Mouse (Mus musculus) erythroblast, adult 5-6 weeks (primary cell): ENCODE measurements around the gene Ptprq. TPM values are rescaled to one million over a fixed set of nuclear protein-coding genes. Genes with fewer than 3 reads are reported as not detected.

ENCODE experiments used
- ATAC-seq: replicated peaks from 2 replicates; pipeline ENCODE4 v1.8.0; 2016; ENCODE audit warnings: moderate number of reproducible peaks, mild to moderate bottlenecking, moderate TSS enrichment, inconsistent platforms; ENCODE audit not compliant: poor library complexity, low FRiP score, severe bottlenecking
- total RNA-seq, 2 experiments: library from RNA; stranded (forward) in 1 of 2; stranded (reverse) in 1 of 2; fragments of 150-400 nt in 1 of 2; fragments of 200-764, 138-1000 nt in 1 of 2; gene quantifications; 2 replicates each; pipeline versions ENCODE4 v1.2.3 to v1.2.4; 2015 to 2017; ENCODE audit warnings: low replicate concordance in 2 of 2

Gene Ptprq
- total RNA-seq, 2 experiments from 2014 or later: not detected

DNA sequence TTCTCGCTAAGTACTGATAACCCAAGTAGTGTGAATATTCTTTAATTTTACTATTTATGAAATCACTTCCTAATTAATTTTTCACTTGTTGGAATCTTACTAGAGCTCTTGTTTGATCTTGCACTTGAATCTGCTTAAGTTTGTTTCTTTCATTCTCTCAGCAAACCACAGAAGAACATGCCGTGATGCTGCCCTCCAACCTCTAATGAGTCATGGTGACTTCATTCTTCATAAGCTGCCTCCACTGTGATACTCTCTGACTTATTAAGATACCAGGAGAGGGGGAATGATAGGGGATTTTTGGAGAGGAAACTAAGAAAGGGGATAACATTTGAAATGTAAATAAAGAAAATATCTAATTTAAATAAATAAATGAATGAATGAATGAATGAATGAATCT is 60.7 kb downstream of the Ptprq start:
- ATAC-seq: no peak

DNA sequence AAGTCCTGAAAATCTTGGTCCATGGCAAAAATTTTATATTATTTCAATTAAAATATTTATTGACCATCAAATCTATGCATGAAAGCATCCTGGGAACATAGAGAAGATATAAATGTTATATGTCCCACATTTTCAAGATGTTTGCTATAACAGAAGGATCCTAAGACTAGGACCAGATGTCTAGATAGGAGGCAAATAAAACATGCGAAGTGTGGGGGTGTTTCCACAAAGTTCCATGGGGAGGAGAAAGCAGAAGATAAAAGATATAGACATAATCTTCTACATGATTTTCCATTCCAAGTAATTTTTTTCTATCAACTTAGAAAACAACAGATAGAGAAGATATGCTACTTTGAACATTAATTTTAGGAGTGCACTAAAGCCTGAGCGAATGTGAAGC is 70.2 kb downstream of the Ptprq start:
- ATAC-seq: no peak

DNA sequence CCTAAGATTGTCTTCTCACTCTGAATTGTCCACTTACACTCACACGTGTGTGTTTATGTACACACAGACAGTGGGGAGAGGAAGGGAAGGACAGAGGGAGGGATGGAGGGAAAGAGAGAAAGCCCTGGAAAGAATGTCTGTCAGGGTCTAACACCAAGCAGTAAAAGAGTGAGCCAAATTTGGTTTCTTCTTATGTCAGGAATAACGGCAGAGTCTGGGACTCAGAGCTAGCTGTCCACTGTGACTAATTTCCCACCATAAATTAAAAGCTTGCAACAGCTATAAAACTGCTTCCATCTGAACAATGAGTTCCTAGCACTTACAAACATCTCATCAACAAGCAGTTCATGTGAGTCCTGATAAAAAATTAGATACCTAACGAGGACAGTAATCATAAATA is 91.7 kb downstream of the Ptprq start:
- no peak for ATAC-seq

DNA sequence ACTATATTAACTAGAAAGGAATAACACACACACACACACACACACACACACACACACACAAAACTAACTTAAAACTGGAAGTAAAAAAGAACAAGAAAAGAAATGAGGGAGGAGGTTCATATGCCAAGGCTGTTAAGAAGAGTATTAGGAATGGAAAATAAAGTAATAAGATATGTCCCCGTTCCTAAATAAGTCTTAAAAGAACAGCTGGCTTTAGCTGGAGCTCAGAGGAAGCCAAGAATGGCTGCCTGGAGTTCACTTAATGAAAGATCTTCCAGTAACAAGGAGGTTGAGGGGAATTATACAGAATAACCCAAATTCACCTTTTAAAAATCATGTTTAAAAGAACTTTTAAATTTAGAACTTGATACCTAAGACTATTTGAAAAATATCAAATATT is 93.2 kb downstream of the Ptprq start:
- ATAC-seq: no peak

DNA sequence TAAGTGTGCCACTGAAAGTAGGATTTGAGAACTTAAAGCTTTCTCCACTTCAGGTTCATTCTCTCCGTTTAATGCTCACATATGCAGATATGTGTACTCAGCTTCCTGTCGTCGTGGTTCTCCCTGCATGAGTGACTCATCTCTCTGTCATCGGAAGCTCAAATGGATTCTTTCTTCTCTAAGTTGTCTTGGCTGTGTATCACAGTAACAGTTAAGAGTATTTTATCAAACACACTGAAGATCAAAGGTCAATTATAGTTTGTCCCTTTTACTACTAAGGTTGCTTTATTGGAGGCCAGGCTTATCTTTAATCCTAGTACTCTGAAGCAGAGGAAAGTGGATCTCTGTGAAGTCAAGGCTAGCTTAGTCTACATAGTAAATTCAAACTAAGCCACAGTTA is 95.6 kb downstream of the Ptprq start:
- ATAC-seq: no peak

DNA sequence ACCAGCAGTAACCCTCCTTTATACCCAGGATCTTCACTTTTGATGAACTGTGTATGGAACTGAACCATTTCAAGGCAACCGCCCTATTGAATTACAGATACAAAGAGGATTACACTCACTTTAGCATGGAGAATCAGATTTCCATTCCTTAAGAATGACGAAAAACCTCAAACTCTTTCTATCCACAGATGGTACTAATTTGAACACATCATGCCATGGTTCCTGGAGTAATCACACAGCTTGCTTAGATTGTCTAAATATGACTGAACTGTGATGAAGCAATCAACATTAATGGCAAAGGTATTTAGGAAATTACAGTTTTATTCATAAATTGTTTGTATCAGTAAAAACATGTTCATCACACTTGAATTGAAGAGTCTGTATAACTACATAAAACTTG is 104.4 kb downstream of the Ptprq start:
- ATAC-seq: no peak

DNA sequence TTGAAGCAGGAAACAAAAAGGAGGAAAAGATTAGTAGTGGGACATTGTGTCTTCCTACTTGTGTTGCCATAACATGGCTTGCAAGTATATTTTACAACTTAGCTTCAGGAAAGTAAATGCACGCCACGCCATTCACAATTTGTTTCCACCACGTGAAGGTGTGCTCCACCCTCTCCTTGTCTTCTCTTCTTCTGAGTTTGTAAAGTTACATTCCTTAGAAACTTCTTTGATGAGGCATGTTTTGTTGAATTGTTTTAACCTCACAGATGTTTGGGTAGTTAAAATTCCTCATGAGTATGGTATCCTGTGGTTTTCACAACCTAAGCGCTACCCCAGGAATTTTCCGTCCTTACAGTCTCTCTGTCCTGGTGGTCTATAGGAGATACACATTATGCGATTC is 118.5 kb downstream of the Ptprq start:
- no peak for ATAC-seq

DNA sequence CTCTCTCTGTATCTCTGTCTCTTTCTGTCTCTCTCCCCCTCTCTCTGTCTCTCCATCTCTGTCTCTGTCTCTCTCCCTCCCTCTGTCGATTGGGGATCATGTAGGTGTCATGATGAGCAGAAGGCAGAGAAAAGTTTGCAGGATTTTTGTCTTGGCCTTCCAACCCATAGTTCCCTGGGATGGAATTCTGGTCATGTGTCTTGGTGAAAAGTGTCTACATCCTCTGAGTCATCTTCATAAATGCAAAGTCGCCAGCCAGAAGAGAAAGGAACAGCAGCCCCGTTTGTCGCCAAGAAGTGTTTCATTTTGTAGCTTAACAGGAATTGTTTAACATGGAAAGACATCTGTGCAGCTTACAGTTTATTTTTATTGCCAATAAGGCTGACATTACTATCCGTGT is 136.5 kb downstream of the Ptprq start:
- ATAC-seq: no peak

DNA sequence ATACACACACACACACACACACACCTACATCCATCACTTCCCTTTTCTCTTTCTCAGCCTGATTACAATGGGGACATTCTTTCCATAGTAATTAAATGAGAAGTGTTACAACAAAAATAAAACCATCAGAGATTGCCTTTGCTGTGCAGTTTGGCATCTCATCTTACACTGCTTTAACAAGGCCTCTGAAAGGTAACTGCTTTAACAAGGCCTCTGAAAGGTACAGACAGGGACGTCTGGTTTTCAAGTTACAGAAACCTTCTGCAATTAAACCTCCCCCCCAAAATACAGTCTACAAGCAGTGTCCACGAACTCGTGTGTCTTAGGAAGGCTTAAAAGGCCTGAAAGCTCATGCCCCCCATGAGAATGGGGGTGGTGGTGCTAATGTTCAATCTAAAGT is 150.8 kb downstream of the Ptprq start:
- no peak for ATAC-seq

DNA sequence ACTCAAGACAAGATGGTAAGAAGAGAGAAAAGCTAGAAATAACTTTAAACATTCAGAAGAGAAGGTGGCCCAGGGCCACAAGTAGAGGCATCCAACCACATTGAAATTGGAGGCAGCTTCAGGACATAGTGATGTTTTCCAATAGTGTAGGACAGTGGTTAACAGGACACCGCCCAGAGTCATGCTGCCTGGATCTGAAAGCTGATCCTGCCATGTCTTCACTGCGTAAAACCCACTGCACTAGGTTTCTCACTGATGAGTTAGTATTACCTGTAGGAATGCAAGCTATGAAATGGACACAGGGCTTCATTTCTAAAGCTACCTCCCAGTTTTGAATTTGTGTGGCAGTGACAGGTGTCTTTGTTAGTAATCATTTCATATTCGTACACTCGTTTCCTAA is 151.6 kb downstream of the Ptprq start:
- ATAC-seq: no peak

DNA sequence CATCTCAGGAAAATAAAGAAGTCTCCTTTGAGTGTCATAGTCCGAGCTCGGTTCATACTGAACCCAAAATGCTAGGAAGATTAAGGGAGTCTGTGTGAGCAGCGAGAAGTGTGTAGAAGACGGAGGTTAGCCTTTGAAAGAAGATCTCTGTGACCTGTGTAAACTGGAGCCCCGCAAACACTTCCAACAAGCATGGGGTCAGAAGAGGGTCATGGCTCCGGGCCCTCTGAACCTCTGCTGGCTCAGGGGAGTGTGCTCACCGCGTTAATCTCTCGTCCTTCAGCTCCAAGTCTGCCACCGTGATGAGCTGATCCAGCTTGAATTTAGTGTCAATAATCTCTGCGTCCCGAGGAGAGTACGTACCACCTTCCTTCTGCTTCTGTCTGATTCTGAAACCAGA is 157.0 kb downstream of the Ptprq start:
- ATAC-seq: no peak

DNA sequence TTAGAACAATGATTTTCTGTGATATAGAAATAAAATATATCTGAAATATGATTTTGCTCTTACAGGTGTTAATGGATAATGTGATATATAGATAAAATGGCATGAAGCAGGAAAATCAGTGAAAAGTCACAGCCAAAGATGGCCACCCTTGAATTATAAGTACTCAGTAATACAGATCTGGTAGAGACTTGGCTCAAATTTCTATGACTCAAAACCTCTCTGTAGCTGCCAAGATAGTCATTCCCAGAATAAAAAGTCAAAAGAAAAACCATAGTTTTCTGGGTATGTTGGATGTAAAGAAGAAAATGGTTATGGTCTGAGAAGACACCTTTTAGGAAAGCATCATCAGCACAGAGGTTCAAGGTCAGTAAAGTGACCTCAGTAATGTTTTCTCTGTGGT is 159.0 kb downstream of the Ptprq start:
- no peak for ATAC-seq

DNA sequence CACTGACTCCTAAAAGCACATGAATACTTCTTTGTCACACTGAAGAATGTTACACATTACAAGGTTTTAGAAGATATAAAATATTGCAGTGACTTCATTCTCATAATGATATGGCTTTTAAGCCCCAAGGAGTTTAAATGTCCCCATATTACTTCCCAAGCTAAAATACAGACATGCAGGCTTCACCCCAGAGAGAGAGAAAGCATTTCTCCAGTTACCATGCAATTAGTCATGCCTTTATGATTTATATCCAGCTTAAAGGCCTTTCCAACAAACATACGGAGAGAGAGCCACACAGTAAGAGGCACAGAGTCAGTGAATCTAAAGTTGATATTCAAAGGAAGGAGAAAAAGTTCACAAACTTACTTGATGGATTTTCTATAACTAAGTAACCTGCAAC is 176.8 kb downstream of the Ptprq start:
- ATAC-seq: no peak

DNA sequence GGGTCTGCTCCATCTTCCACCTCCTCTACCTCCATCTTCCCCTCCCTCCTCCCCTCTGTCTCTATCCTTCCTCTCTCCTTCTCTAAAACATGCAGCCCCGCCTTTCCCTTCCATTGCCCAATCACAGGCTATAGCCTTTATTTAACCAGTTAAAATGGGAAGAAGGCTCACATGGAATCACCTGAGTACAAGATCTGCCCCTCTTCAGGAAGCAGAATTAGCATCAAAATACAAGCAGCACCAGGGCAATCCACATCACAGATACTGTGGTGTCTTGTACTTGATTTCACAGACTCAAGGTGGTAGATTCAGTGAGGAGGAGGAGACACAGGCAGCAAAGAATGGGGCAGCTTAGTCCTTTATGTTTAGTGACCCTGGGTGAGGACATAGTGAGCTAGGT is 191.1 kb downstream of the Ptprq start:
- ATAC-seq: no peak

DNA sequence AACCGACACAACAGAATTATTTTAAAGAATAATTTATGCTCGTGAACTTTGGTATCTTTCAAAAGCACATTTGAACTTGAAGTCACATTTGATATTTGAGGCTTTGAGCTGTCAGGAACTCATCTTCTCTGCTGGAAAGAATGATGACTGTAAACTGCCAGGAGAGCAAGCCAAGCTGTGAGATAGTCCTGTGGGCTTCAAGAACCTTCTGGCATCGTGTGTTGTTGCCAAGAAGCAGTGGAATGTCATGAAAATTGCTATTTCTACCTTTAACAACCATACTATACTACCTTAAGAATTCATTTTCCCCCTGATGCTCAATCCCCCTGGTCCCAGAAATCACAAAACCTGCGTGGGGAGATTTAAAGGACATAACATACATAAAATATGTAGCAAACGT is 200.6 kb downstream of the Ptprq start:
- ATAC-seq: no peak

DNA sequence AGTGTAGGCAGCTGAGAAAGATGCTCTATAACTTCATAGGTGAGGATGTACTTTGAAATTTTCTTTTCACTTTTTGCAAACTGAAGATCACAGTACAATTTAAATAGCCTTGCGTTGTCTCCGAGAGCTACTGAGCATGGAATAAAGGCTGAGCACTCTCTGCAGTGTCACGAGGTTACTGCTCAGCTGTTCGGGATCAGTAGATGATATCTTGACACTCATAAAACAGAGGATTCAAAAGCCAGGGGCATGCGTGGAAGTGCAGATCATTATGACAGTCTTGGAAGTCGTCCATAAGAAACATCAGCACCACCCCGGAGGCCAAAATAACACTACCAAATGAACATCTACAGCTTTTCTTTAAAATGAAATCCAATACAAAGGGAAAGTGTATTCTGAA is 203.2 kb downstream of the Ptprq start:
- ATAC-seq: no peak

DNA sequence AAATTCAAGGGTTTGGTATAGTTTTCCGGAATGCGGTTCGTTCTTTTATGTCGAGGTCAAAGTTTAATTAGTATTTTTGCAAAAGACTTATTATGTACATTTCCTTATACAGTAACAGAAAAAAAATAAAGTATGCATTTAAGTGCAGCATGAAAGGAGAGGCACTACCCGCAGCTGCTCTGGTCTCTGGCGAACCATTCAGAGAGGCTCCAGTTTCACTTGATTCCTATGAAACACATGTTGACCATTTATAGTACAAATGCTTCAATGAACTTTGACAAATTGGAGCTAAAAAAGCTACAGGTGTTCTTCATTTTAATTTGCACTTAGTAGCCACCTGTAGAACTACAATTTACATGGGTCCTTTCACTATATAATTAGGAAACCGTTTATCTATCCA is 205.1 kb downstream of the Ptprq start:
- no peak for ATAC-seq

DNA sequence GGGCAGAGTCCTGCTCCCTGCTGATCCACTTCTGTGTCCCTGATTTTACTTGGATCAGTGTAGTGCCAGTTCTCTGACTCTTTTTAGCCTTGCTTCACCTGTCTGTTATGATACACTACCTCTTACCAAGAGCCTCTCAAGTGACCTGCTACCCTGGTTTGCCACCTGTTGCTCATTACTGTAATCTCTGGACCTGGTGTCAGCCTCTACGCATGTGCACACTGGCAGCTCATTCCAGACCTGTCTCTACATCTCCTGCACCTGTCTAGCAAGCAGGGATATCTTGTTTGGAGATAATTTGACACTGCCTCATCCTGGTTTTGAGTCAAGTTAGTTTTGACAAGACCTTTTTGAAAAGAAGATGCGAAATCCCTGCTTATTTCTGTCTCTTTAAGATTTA is 213.5 kb downstream of the Ptprq start:
- no peak for ATAC-seq

DNA sequence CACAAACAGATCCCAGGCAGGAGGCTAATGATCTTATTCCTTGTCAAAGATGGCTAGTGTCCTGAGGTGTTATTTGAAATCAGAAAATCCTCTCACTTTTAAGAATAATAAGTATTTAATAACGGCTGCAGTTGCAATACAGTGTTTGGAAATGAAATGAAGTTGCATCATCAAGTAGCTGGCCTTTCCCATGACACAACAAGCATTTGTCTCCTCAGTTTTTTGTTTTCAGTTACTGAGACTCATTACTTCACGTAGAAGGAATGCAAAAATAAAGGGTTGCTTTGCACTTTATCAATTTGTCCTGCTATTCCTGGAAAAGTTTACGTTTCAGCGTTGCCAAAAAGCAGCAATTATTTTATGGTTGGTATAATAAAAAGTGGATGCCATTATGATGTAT is 216.4 kb downstream of the Ptprq start:
- ATAC-seq: no peak

DNA sequence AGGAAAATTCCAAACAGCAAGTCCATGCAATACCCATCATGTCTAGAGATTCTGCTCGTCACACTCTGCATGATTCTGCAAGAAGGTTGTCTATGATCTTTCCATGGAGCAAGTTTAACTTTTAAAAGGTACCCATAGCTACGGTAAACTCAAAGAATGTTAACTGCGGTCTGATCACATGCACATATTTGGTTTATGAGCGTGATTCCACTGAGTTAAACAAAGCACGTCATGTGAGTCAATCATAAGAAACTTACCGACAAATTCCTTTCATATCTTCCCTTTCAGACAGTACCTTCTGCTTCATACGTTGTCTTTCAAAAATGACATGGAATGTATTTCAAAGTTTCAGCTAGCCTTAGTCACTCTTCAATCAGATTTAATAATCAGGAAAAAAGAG is 217.7 kb downstream of the Ptprq start:
- no peak for ATAC-seq

DNA sequence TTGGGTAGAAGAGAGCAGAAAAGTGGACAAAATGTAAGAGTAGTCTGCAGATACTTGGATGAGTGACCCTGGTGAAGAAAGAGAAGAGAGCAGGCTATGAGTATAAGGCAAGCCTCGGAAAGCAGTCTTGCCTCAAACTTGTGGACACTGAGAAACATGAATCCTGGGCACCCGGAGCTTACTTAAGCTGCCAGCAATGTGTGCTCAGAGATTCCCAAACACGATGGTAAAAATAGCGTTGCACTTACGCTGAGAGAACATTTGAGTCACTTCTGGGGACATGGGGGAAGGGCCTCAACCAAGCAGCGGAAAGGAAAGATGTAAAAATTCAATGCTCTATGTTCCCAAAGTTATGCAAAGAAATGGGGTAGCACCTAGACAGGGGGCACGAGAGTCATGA is 220.2 kb downstream of the Ptprq start:
- ATAC-seq: no peak

DNA sequence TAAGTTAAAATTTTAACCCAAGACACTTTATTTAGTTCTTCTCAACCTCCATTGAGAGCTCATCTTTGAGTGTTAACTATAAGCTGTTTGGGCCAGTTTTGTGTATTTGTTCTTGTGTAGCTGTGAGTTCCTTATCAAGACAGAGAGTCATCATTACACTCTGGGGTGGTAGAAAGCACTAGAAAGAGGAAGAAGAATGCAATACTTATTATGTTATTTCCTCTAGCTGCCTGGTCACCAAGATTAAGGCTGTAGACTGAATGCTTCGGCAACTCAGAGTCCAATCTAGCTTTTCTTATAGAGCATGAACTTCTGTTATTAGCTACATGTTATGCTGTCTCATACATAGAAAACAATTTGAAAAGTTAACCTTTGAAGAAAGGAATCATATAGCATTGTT is 223.4 kb downstream of the Ptprq start:
- ATAC-seq: no peak

DNA sequence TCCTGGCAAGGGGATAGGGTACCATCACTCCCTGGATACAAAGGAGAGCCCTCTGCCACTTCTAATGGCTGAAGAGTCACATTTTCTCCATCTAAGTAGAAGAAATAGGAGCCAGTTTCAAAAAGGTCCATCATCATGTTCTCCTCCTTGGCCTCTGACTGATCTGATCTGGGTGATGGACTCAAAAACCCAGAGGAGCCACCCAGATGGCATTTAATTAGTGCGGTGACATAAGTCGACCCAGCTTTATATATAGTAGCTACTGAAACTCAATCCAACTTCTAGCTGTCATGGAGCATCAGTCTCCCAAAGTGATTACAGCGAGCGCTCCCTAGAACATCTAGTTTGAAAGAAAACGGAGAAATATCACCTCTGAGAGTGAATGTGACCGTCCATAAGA is 225.3 kb downstream of the Ptprq start, which contains the start of gene Myf6:
TSS of gene Myf6 (minus strand) at position 170 of the 400 bp plus-strand sequence.
- no peak for ATAC-seq
